Mouse (Mus musculus): ENCODE data around the gene Fam24a. TPM values are rescaled to one million over a fixed set of nuclear protein-coding genes. Genes with fewer than 3 reads are reported as not detected.

The Fam24a gene
- polyA plus RNA-seq (2012; rRNA removed): not detected in 2 replicates

GRCm38 (mm10) chr7:131333564-131333963 is at the start of gene Fam24a:
Fam24a (plus strand) TSS chr7:131333864.

GRCm38 (mm10) chr7:131322192-131322591 is 11.5 kb upstream of the Fam24a start, which contains the start of gene Cuzd1:
Cuzd1 (minus strand) TSS chr7:131322292.

GRCm38 (mm10) chr7:131329416-131329815 is 4.2 kb upstream of the Fam24a start, which contains the start of gene Fam24b:
Fam24b (minus strand) TSS chr7:131329516.

GRCm38 (mm10) chr7:131362615-131363300 is 29.1 kb downstream of the Fam24a start, which contains the start of gene 2310057M21Rik:
2310057M21Rik (minus strand) TSS chr7:131362759.

GRCm38 (mm10) chr7:131370648-131371469 is 37.2 kb downstream of the Fam24a start, which contains the start of gene Pstk:
Pstk (plus strand) TSS chr7:131371141.

Other genes with a start within 250 kb of the Fam24a start
- gene 4933402N03Rik, start 187.6 kb upstream of the Fam24a start, polyA plus RNA-seq (2012; rRNA removed): not detected in 2 replicates
- gene 5430419D17Rik, start 159.5 kb upstream of the Fam24a start, polyA plus RNA-seq (2012; rRNA removed): 0.08 and 0.33 TPM in 2 replicates
- 0.96 TPM in 1 of 2 replicates, not detected in the other for gene Cuzd1, start 11.6 kb upstream of the Fam24a start, polyA plus RNA-seq (2012; rRNA removed)
- not detected in 2 replicates for gene Fam24b, start 4.3 kb upstream of the Fam24a start, polyA plus RNA-seq (2012; rRNA removed)
- gene 2310057M21Rik, start 28.9 kb downstream of the Fam24a start, polyA plus RNA-seq (2012; rRNA removed): 0.56 and 3.9 TPM in 2 replicates
- 27.7 and 48.3 TPM in 2 replicates for gene Pstk, start 37.3 kb downstream of the Fam24a start, polyA plus RNA-seq (2012; rRNA removed)
- 2.5 and 3.9 TPM in 2 replicates for gene Ikzf5, start 76.7 kb downstream of the Fam24a start, polyA plus RNA-seq (2012; rRNA removed)
- gene Acadsb, start 76.7 kb downstream of the Fam24a start, polyA plus RNA-seq (2012; rRNA removed): 3.9 and 5.2 TPM in 2 replicates
- 1.7 and 2.4 TPM in 2 replicates for gene Hmx3, start 209.0 kb downstream of the Fam24a start, polyA plus RNA-seq (2012; rRNA removed)
- 0.60 and 0.64 TPM in 2 replicates for gene Hmx2, start 214.9 kb downstream of the Fam24a start, polyA plus RNA-seq (2012; rRNA removed)
- gene Bub3, start 226.4 kb downstream of the Fam24a start, polyA plus RNA-seq (2012; rRNA removed): 12.3 and 13.5 TPM in 2 replicates